Mouse (Mus musculus) stomach, embryonic 16.5 days (tissue): ENCODE results near the gene Apoa4. TPM values are rescaled to one million over a fixed set of nuclear protein-coding genes. Genes with fewer than 3 reads are reported as not detected.
A peak's percentile ranks its signal among the peaks of the same experiment; 100 is the strongest.

Experiments
- ATAC-seq: fragments of 200-750 bp; cut with Nextera tagmentation; 2 replicates; pipeline ENCODE4 v1.8.0; 2017; ENCODE audit warnings: moderate number of reproducible peaks, moderate TSS enrichment; ENCODE audit not compliant: insufficient read depth, low FRiP score
- H3K27ac ChIP-seq: fragments of 300-500 bp; sonication (generic); 2 replicates; pipeline ENCODE4 v1.5.1; 2014; ENCODE audit warnings: low read length
- H3K27me3 ChIP-seq: fragments of 300-500 bp; sonication (generic); 2 replicates; pipeline ENCODE4 v1.6.1; 2014; ENCODE audit warnings: low read length, control low read depth, mixed read lengths; ENCODE audit not compliant: control insufficient read depth, insufficient read depth
- H3K36me3 ChIP-seq: fragments of 300-500 bp; sonication (generic); 2 replicates; pipeline ENCODE4 v1.6.1; 2014; ENCODE audit warnings: low read length; ENCODE audit not compliant: control insufficient read depth, insufficient read depth
- H3K4me1 ChIP-seq: fragments of 300-500 bp; sonication (generic); 2 replicates; pipeline ENCODE4 v1.6.1; 2014; ENCODE audit warnings: low read length, control low read depth, mixed read lengths; ENCODE audit not compliant: control insufficient read depth, insufficient read depth
- H3K4me2 ChIP-seq: fragments of 300-500 bp; sonication (generic); 2 replicates; pipeline ENCODE4 v1.6.1; 2014; ENCODE audit warnings: low read depth, low read length, mixed read lengths
- H3K4me3 ChIP-seq: fragments of 300-500 bp; sonication (generic); replicated peaks from 2 replicates; pipeline ENCODE4 v1.5.1; 2014; ENCODE audit warnings: mild to moderate bottlenecking, low read length
- H3K9ac ChIP-seq: fragments of 300-500 bp; sonication (generic); 2 replicates; pipeline ENCODE4 v1.6.1; 2014; ENCODE audit warnings: low read length
- H3K9me3 ChIP-seq: fragments of 300-500 bp; sonication (generic); replicated peaks from 2 replicates; pipeline ENCODE4 v1.6.1; 2016; ENCODE audit warnings: low read length, control low read depth; ENCODE audit not compliant: control insufficient read depth
- WGBS: fragments of 180-500 bp; shearing (Covaris S2); extraction: QIAGEN DNeasy Blood & Tissue Kit; methylation state at CpG from one replicate; pipeline ENCODE4 v1.1.7; 2014; 5-methylcytosine and 5-hydroxymethylcytosine counted together
- polyA plus RNA-seq: library from polyadenylated mRNA; unstranded; fragments of >200 nt; fragmentation: Nextera tagmentation; extraction: Ambion mirVana; gene quantifications from 2 replicates; pipeline ENCODE4 v1.2.1, GENCODE M21; 2015

The Apoa4 gene
- polyA plus RNA-seq, 1 experiment from 2014 or later: 228 TPM

DNA sequence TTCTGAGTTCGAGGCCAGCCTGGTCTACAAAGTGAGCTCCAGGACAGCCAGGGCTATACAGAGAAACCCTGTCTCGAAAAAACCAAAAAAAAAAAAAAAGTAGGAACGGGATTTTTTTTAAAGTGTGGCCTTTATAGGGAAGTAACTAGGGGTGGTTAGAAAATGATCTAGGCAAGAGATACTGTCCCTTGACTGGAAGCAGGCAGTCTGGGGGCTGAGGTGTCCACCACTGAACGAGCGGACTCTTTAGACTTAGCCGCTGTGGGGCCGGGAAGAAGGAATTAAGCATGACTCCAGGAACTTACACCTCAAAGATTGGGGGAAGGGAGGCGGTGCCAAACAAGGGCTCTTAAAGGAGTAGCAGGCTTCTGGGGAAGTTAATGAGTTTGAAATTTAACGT is 22.3 kb upstream of the Apoa4 start:
- Histone ChIP-seq H3K4me1 (peaks cover 8% of the 10 kb centered on the region), H3K9ac (no peak overlapping the region), H3K27me3 (no peaks in the 10 kb centered on the region), H3K4me3 (no peak overlapping the region), H3K27ac (no peak overlapping the region), H3K36me3 (peaks cover 18% of the 10 kb centered on the region; the same call in 1 of the 2 replicates), H3K4me2 (no peak overlapping the region), H3K9me3 (no peaks in the 10 kb centered on the region)
- 74% methylated on average over 9 of the region's 9 CpGs for WGBS
- ATAC-seq: no peak

GRCm38 (mm10) chr9:46223090-46223489 is 17.4 kb upstream of the Apoa4 start:
- ATAC-seq: no peak
- Histone ChIP-seq H3K4me3 (no peak overlapping the region), H3K27me3 (no peaks in the 10 kb centered on the region), H3K4me2 (no peak overlapping the region), H3K9ac (no peak overlapping the region), H3K36me3 (peaks cover 14% of the 10 kb centered on the region; the same call in 1 of the 2 replicates), H3K4me1 (no peaks in the 10 kb centered on the region), H3K9me3 (no peaks in the 10 kb centered on the region), H3K27ac (no peak overlapping the region)
- WGBS: 80% methylated on average over 6 of the region's 6 CpGs

GRCm38 (mm10) chr9:46224101-46224500 is 16.4 kb upstream of the Apoa4 start:
- peaks cover 14% of the 10 kb centered on the region; the same call in 1 of the 2 replicates for H3K36me3 ChIP-seq
- H3K9me3 ChIP-seq: no peaks in the 10 kb centered on the region
- ATAC-seq: peak; percentile 45
- H3K4me3 ChIP-seq: no peak overlapping the region
- H3K27ac ChIP-seq: no peak overlapping the region; the same call in 1 of the 2 replicates
- no peaks in the 10 kb centered on the region for H3K27me3 ChIP-seq
- no peak overlapping the region for H3K9ac ChIP-seq
- WGBS: 68% methylated on average over 3 of the region's 3 CpGs
- peaks cover 2% of the 10 kb centered on the region; the same call in 1 of the 2 replicates for H3K4me1 ChIP-seq
- H3K4me2 ChIP-seq: no peak overlapping the region

DNA sequence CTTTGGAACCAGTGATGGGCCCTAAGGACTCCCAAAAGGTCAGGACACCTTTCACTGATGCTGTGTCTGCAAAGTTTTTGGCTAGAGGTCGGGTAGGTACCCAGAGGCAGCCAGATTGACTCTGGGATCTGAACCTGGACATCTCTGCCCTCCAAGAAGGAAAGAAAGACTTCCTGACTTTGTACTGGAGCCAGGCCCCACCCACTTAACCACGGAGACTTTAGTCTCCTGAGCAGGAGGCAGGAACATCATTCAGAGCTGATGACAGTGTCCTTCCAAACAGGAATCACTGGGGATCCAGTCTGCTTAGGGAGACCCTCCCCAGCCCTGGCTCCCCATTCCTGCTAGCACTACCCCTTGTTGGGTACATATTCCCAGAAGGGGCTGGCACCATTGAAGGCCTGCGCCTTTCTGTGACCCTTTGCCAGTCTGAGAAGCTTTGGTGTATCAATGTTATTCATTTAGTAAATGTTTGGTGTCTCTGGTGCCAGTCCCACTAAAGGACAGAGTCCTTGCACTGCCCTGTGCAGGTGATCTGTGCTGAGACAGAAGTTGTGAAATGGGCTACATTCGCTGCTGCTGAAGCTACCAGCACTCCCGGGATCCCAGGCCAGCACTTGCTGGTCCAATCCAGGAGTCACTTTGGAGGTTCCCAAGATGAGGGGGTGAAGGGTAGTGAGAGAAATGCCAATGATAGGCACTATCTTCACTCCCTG is 15.4 kb upstream of the Apoa4 start:
- H3K4me3 ChIP-seq: no peak overlapping the region
- H3K4me2 ChIP-seq: no peak overlapping the region
- H3K9ac ChIP-seq: no peak overlapping the region
- no peaks in the 10 kb centered on the region for H3K27me3 ChIP-seq
- H3K4me1 ChIP-seq: peaks cover 5% of the 10 kb centered on the region
- H3K36me3 ChIP-seq: peaks cover 10% of the 10 kb centered on the region; the same call in 1 of the 2 replicates
- no peak overlapping the region for H3K27ac ChIP-seq
- no peak for ATAC-seq
- H3K9me3 ChIP-seq: no peaks in the 10 kb centered on the region
- WGBS: 56% methylated on average over 5 of the region's 5 CpGs

DNA sequence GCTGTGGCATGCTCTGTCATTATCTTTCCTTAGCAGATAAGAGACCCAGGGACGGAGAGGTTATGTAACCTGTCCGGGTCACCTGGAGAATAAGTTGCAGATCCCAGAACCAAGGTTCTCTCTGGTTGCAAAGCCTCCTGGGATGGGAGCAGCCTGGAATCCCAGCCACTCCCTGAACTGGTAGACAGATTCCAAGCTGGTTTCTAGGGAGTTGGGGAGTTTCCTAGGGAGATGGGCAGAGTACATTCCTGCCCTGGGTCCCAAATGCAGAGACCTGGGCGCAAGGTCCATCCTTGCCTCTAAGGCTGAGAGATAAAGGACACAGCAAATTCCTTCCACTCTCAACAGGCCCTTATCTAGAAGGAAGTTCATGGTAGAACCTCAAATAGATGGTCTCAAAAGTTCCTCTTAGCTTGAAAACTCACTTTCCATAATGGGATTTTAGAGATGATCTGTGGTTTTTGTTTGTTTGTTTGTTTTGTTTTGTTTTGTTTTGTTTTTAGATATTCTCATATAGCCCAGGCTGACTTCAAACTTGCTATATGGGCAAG is 13.4 kb upstream of the Apoa4 start:
- H3K4me2 ChIP-seq: no peak overlapping the region
- 73% methylated on average over 3 of the region's 3 CpGs for WGBS
- H3K4me3 ChIP-seq: no peak overlapping the region
- no peak overlapping the region for H3K9ac ChIP-seq
- H3K4me1 ChIP-seq: peaks cover 9% of the 10 kb centered on the region
- no peaks in the 10 kb centered on the region for H3K36me3 ChIP-seq
- H3K27me3 ChIP-seq: no peaks in the 10 kb centered on the region
- H3K9me3 ChIP-seq: no peaks in the 10 kb centered on the region
- H3K27ac ChIP-seq: no peak overlapping the region
- no peak for ATAC-seq

DNA sequence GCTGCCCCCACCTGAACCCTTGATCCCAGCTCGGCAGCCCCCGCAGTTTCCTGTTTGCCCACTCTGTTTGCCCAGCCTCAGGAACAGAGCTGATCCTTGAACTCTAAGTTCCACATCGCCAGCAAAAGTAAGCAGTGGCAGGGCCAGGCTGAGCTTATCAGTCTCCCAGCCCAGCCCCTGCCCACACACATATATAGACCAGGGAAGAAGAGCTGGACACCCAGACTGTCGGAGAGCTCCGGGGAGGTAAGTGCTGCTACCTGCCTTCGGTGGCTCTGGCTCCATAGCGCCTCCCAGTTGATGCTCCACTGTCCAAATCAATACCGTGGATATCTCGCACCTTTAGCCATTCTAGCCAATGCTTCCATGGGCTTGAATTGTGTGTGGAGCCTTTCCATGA is 12.0 kb upstream of the Apoa4 start, which contains the start of gene Apoa1:
Gene Apoa1, plus strand, starts transcription at position 90 of the 400 bp plus-strand sequence.
- H3K4me2 ChIP-seq: 0 out of 2 replicates have a peak within 1 kb of the TSS, but pooled peaks have one; percentile 14
- ATAC-seq: no peak
- H3K27ac ChIP-seq: no peak within 1 kb of the TSS
- WGBS: 40% methylated on average over 9 of the region's 9 CpGs
- peaks cover 9% of the 10 kb centered on the region for H3K4me1 ChIP-seq
- H3K27me3 ChIP-seq: no peaks in the 10 kb centered on the region
- no peak within 1 kb of the TSS; the same call in 1 of the 2 replicates for H3K9ac ChIP-seq
- H3K4me3 ChIP-seq: no peak within 1 kb of the TSS
- no peaks in the 10 kb centered on the region for H3K9me3 ChIP-seq
- no peaks in the 10 kb centered on the region for H3K36me3 ChIP-seq

DNA sequence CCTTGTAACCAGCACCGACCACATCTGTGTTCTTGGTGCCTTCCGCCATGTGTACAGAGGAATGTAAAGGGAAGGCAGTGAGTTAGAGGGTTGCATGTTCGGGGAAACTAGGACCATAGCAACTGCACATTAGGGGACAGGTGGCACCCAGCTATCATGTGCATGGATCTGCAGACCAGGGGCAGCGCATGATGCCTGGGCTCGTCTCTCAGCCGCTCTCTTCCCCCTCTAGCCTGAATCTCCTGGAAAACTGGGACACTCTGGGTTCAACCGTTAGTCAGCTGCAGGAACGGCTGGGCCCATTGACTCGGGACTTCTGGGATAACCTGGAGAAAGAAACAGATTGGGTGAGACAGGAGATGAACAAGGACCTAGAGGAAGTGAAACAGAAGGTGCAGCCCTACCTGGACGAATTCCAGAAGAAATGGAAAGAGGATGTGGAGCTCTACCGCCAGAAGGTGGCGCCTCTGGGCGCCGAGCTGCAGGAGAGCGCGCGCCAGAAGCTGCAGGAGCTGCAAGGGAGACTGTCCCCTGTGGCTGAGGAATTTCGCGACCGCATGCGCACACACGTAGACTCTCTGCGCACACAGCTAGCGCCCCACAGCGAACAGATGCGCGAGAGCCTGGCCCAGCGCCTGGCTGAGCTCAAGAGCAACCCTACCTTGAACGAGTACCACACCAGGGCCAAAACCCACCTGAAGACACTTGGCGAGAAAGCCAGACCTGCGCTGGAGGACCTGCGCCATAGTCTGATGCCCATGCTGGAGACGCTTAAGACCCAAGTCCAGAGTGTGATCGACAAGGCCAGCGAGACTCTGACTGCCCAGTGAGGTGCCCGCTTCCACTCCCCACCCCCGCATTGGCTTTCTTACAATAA is 10.7 kb upstream of the Apoa4 start:
- no peaks in the 10 kb centered on the region for H3K27me3 ChIP-seq
- peaks cover 9% of the 10 kb centered on the region for H3K4me1 ChIP-seq
- H3K36me3 ChIP-seq: no peaks in the 10 kb centered on the region
- ATAC-seq: peak; percentile 88
- peak overlapping the region; percentile 48 for H3K4me3 ChIP-seq
- no peak overlapping the region for H3K27ac ChIP-seq
- H3K9me3 ChIP-seq: no peaks in the 10 kb centered on the region
- 16% methylated on average over 37 of the region's 37 CpGs for WGBS
- peak overlapping the region; percentile 71 for H3K9ac ChIP-seq
- peak overlapping the region; percentile 68 for H3K4me2 ChIP-seq

DNA sequence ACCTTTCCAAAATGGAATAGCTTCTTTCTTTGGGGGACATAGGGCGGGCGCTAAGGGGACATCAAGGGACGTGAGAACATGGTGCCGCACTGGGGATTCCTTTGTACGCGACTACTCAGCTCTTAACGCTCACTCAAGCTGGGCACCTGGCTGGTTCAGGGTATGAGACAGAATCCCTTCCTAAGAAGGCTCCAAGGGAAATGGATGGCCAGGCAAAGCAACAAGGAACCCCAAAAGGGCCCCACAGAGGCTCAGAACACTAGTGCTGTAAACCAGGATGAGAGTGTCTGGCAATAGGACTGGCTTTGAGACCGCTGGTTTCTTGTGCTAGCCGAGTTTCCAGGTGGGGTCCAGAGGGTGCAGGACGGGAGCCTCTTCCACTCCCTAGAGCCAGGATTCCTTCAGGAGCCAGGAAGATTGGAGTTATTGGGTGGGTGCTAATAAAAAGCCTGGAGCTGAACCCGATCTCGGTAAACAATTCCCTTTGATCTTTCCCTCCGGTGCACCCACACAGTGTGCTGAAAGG is 10.0 kb upstream of the Apoa4 start:
- H3K36me3 ChIP-seq: no peaks in the 10 kb centered on the region
- H3K9me3 ChIP-seq: no peaks in the 10 kb centered on the region
- no peak overlapping the region for H3K27ac ChIP-seq
- peak overlapping the region; percentile 48 for H3K4me3 ChIP-seq
- ATAC-seq: no peak
- H3K4me2 ChIP-seq: peak overlapping the region; percentile 68
- peak overlapping the region; percentile 71 for H3K9ac ChIP-seq
- no peaks in the 10 kb centered on the region for H3K27me3 ChIP-seq
- 20% methylated on average over 13 of the region's 13 CpGs for WGBS
- peaks cover 9% of the 10 kb centered on the region for H3K4me1 ChIP-seq
